Mouse (Mus musculus) thymus, adult 2 months (tissue): ENCODE data around the gene Tcte1. TPM values are rescaled to one million over a fixed set of nuclear protein-coding genes. Genes with fewer than 3 reads are reported as not detected.
A peak's percentile ranks its signal among the peaks of the same experiment; 100 is the strongest.

Experiments
- DNase-seq: peaks from one replicate; pipeline ENCODE4 v3.0.0; 2021
- H3K27ac ChIP-seq: fragments of 200-500 bp; 2 replicates; pipeline ENCODE4 v1.5.1; 2012; ENCODE audit warnings: low read length, control low read depth; ENCODE audit not compliant: control insufficient read depth, insufficient read depth
- H3K27me3 ChIP-seq: fragments of 200-500 bp; 2 replicates; pipeline ENCODE4 v1.6.1; 2012; ENCODE audit warnings: mild to moderate bottlenecking, low read length, moderate library complexity, mixed read lengths; ENCODE audit not compliant: control insufficient read depth, insufficient read depth
- H3K36me3 ChIP-seq: fragments of 200-500 bp; 2 replicates; pipeline ENCODE4 v1.6.1; 2012; ENCODE audit warnings: mild to moderate bottlenecking, low read length, moderate library complexity; ENCODE audit not compliant: control insufficient read depth, insufficient read depth
- H3K4me1 ChIP-seq: fragments of 200-500 bp; replicated peaks from 2 replicates; pipeline ENCODE4 v1.6.1; 2012; ENCODE audit warnings: low read length; ENCODE audit not compliant: control insufficient read depth, insufficient read depth
- H3K4me3 ChIP-seq: fragments of 200-500 bp; 2 replicates; pipeline ENCODE4 v1.5.1; 2012; ENCODE audit warnings: mild to moderate bottlenecking, low read length, control low read depth, moderate library complexity; ENCODE audit not compliant: control insufficient read depth, insufficient read depth
- CTCF ChIP-seq: fragments of 200-500 bp; IDR thresholded peaks from 2 replicates; pipeline ENCODE4 v1.5.1; 2012; ENCODE audit warnings: mild to moderate bottlenecking, control low read depth, low read length, moderate library complexity, borderline replicate concordance; ENCODE audit not compliant: control insufficient read depth, poor library complexity, insufficient read depth; ENCODE audit errors: extremely low read depth
- POLR2A ChIP-seq: fragments of 200-500 bp; IDR thresholded peaks from 2 replicates; pipeline ENCODE4 v1.6.1; 2012; ENCODE audit warnings: mild to moderate bottlenecking, low read length, control low read depth, moderate library complexity; ENCODE audit not compliant: control insufficient read depth, poor library complexity, insufficient read depth; ENCODE audit errors: extremely low read depth
- WGBS: fragments of 180-500 bp; shearing (Covaris S2); methylation state at CpG from one replicate; pipeline ENCODE4 v1.1.7; 2018; 5-methylcytosine and 5-hydroxymethylcytosine counted together
- polyA plus RNA-seq: library from polyadenylated mRNA; depleted of rRNA; stranded (reverse); fragments of >200 nt; gene quantifications from 2 replicates; pipeline ENCODE4 v1.2.3, GENCODE M21; 2012

Tcte1 gene
- polyA plus RNA-seq, 1 experiment = 1.2 TPM

DNA sequence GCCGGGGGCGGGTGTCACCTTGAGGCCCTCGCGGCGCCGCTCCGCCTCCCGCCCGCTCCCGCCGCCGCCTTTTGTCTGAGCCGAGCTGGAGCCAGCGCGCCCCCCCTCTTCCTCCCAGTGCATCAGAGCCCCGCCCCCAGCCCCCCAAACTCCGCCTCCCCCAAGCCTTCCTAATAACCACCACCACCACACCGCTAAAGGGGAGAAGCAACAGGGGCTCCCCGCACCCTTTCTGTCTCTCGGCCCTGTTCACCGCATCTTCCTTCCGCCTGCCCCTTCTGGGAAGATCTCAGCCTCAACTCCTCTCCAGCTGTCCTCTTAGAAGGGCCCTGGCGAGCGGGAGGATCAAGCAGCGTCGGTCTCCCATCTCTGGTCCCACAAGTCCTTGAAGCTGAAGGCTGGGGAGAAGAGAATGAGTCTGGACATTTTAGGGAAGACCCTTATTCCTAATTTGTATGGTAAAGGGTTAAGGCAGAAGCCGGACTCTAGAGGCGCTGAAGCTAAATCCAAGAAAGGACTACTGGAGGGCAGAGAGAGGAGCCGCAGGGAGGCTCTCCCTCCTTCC is 26.5 kb downstream of the Tcte1 start, which contains the start of gene Tmem151b:
Tmem151b (minus strand) TSS at position 61 of the 565 bp plus-strand sequence.
- Histone ChIP-seq H3K4me3 (peak within 1 kb of the TSS; percentile 66), H3K27me3 (no peaks in the 10 kb centered on the region)
- 4% methylated on average over 28 of the region's 29 CpGs for WGBS

DNA sequence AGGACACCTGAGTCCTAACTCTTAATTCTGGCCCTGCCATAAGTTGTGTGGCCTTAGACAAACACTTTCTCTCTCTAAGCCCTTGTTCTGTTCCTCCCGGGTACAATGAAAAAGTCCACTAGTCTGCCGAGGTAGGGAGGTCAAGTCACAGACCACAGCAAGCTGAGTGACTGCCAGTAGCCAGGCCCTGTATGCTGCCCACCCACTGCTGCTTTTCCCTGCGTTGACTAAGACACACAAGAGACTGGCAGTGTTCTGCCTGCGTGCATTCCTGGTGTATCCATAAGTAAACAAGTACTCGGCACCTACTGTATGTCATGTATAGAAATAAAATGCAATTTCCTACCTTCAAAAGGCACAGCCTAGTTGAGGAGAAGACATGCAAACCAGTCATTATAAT is 27.0 kb downstream of the Tcte1 start:
- H3K27ac ChIP-seq = no peak overlapping the region
- no peaks in the 10 kb centered on the region for H3K27me3 ChIP-seq
- TF ChIP-seq POLR2A (no peak), CTCF (no peak)
- DNase-seq = no peak
- no peak overlapping the region for H3K4me3 ChIP-seq
- peaks cover 24% of the 10 kb centered on the region for H3K4me1 ChIP-seq
- WGBS = 66% methylated on average over 5 of the region's 5 CpGs
- no peaks in the 10 kb centered on the region; the same call in 1 of the 2 replicates for H3K36me3 ChIP-seq

More for the DNA sequence above, 26.5 kb downstream of the Tcte1 start, which contains the start of gene Tmem151b:
- DNase-seq = peak; percentile 56
- Histone ChIP-seq H3K27ac (no peak within 1 kb of the TSS; the same call in 1 of the 2 replicates), H3K36me3 (no peaks in the 10 kb centered on the region; the same call in 1 of the 2 replicates), H3K4me1 (peaks cover 26% of the 10 kb centered on the region)
- TF ChIP-seq CTCF (no peak), POLR2A (no peak)

DNA sequence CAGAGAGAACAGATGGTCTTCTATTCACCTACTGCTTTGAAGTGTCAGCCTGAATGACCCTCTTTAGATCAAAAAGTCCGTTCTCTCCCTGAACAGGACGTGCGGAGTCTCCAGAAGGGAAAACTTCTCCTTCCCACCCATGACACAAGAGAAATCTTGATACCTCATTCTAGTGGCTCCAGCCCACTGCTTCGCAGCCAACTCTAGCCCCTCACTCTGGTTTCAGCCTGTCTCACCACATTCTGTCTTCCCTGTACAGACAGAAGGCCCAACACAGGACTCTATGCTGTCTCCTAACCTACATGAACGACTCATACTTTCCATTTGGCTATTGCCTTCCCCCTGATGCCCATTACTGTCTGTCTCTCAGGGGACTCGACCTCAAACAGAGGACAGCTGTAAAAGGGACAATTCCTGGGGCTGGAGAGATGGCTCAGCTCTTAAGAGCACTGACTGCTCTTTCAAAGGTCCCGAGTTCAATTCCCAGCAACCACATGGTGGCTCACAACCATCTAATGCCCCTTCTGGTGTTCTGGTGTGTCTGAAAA is 28.1 kb downstream of the Tcte1 start:
- Histone ChIP-seq H3K27me3 (no peaks in the 10 kb centered on the region), H3K27ac (no peak overlapping the region), H3K36me3 (no peaks in the 10 kb centered on the region; the same call in 1 of the 2 replicates), H3K4me1 (peaks cover 22% of the 10 kb centered on the region), H3K4me3 (no peak overlapping the region)
- no peak for DNase-seq
- 79% methylated on average over 7 of the region's 7 CpGs for WGBS
- no peak for TF ChIP-seq POLR2A

DNA sequence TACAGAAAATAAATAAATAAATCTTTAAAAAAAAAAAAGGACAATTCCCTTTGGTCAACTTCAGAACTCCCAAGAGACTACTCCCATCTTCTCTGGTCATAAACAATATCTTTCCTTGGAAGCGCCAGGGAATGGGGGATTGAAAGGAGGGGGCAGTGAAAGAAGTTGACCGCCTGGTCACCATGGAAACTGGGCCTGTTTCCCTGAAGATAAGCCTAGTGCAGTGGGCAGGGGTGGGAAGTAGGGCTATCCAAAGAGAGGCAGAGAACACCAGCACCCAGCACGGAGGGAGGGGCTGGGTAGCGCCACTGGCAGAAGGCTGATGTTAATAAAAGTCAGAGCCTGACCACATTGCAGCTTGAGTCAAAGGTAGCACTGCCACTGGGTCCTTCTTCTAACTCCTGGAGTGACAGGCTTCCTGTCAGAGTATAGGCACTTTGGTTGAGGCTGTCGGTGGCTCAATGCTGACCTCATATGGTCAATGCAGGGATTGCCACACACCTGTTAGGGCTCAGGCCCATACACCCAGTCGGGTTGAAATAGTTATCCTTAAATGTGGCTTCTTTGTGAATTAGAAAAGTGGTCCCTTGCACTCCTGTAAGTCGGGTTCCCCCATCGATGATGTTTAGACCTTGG is 28.7 kb downstream of the Tcte1 start:
- peak; percentile 54; the same call in 1 of the 2 replicates for TF ChIP-seq CTCF
- no peak for TF ChIP-seq POLR2A
- H3K36me3 ChIP-seq = no peaks in the 10 kb centered on the region; the same call in 1 of the 2 replicates
- no peaks in the 10 kb centered on the region for H3K27me3 ChIP-seq
- DNase-seq = peak; percentile 88
- no peak overlapping the region for H3K27ac ChIP-seq
- WGBS = 12% methylated on average over 8 of the region's 8 CpGs
- H3K4me1 ChIP-seq = peaks cover 24% of the 10 kb centered on the region
- no peak overlapping the region for H3K4me3 ChIP-seq

DNA sequence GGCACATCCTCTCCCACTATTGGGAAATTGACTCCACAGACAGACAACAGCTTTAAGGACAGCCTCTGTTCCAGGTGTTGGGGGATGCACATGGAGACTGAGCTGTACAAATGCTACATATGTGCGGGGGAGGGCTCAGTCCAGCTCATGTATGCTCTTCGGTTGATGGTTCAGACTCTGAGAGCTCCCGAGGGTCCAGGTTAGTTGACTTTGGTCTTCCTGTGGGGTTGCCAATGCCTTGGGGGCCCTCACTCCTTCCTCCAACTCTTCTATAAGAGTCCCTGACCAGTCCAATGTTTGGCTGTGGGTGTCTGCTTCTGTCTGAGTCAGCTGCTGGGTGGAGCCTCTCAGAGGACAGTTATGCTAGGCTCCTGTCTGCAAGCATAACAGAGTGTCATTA is 29.8 kb downstream of the Tcte1 start:
- H3K27ac ChIP-seq = no peak overlapping the region
- peaks cover 32% of the 10 kb centered on the region for H3K4me1 ChIP-seq
- TF ChIP-seq POLR2A (no peak), CTCF (no peak)
- WGBS = 95% methylated on average over 3 of the region's 3 CpGs
- no peak for DNase-seq
- H3K36me3 ChIP-seq = no peaks in the 10 kb centered on the region
- H3K27me3 ChIP-seq = no peaks in the 10 kb centered on the region
- no peak overlapping the region for H3K4me3 ChIP-seq

DNA sequence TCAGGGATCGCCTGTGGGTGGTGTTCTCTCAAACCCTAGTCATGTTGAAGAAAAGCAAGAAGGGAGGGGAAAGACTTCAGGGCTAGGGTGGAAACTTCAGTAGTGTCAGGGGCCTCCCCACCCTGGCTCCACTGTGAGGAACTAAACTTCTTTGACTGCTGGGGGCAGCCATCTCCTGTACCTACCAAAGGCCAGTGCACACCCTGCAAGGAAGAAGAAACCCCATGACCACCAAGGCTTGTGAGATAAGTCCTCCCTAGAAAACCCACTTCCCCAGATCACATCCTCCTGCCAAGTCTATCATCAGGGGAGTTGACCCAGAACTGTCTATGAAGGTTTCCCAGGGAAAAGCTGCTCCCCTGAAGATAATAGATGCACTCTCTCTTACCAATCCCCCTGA is 31.2 kb downstream of the Tcte1 start:
- H3K4me1 ChIP-seq = peaks cover 40% of the 10 kb centered on the region
- TF ChIP-seq POLR2A = no peak
- TF ChIP-seq CTCF = no peak
- H3K27me3 ChIP-seq = no peaks in the 10 kb centered on the region
- H3K4me3 ChIP-seq = no peak overlapping the region
- H3K27ac ChIP-seq = no peak overlapping the region
- DNase-seq = no peak
- 35% methylated on average over 1 of the region's 1 CpGs for WGBS
- 0 out of 2 replicates have a peak, but pooled peaks cover 2% of the 10 kb centered on the region for H3K36me3 ChIP-seq
